Mouse (Mus musculus): Measurements from ENCODE around the gene Ube2o. TPM values are rescaled to one million over a fixed set of nuclear protein-coding genes. Genes with fewer than 3 reads are reported as not detected.
A peak's percentile ranks its signal among the peaks of the same experiment; 100 is the strongest.

The Ube2o gene
- polyA plus RNA-seq, 1 experiment from 2014 or later, result 15.2 TPM

- H3K4me3 ChIP-seq (ENCODE audit: low read depth, low read length), result no peak overlapping the region
- ATAC-seq (no peak), DNase-seq (no peak)
- no peaks in the 10 kb centered on the region for H3K27me3 ChIP-seq (ENCODE audit: insufficient read depth, low read length)
- TF ChIP-seq CTCF (IDR thresholded peaks at IDR 0.05; ENCODE audit: low read depth), result no peak
- no peak for TF ChIP-seq EP300 (IDR thresholded peaks at IDR 0.05; ENCODE audit: low read depth)
- H3K36me3 ChIP-seq (replicated peaks; ENCODE audit: insufficient read depth, low read length), result 0 out of 2 replicates have a peak, but pooled peaks cover 4% of the 10 kb centered on the region
- no peaks in the 10 kb centered on the region for H3K9me3 ChIP-seq (ENCODE audit: low read length)
- no peak overlapping the region for H3K27ac ChIP-seq (ENCODE audit: low read depth)
- H3K9ac ChIP-seq (replicated peaks), result no peak overlapping the region
- peak overlapping the region; percentile 95 for H3K4me2 ChIP-seq (ENCODE audit: low read depth, low read length)
- H3K4me1 ChIP-seq (ENCODE audit: insufficient read depth), result peaks cover 16% of the 10 kb centered on the region
- 66% methylated on average over 6 of the region's 6 CpGs for WGBS (ENCODE audit: insufficient replicate concordance)
Measured at GRCm38 (mm10) chr11:116491338-116491737, 89.9 kb downstream of the Ube2o start.

DNA sequence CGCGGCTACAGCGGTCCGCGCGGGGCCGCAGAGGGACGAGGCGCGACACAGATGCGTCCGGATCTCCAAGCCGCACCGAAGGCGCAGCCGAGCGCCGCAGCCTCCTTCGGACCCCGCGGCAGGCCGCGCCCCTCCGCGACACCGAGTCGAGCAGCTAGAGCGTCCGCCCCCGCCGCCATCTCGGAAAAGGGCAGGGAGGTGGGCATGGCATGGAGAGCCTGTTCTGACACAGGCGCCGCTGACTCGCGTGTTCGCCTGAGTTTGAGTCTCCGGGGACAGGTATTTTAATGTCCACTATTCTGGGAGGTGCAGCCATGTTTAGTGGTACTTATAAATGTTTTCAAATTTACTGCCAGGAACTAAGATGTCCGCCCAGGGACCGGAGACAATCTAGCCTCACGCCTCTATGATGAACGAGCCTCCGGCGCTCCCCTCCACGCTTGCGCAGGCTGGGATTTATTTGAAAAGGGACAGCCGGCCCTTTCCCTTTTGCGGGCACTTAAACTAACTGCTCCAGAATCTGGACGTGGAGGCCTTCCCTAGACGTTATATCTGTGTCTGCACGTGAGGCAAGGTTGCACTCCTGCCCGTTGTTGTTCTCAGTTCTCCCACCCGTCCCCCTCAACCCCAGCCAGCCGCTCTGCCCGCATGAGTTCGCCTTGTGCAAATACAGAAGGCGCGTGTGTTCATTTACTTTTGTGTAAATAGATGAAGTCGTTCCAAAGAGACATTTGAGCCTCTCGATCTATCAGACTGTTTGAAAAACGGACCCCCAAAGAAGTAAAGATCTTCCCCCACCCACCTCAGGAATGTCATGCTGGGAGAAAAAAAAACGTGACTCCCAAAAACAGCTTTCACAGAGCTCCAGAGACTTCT is 90.8 kb downstream of the Ube2o start:
- Histone ChIP-seq H3K9me3 (ENCODE audit: low read length) (no peaks in the 10 kb centered on the region), H3K4me3 (ENCODE audit: low read depth, low read length) (peak overlapping the region; percentile 83), H3K4me2 (ENCODE audit: low read depth, low read length) (peak overlapping the region; percentile 95), H3K36me3 (replicated peaks; ENCODE audit: insufficient read depth, low read length) (peaks cover 10% of the 10 kb centered on the region), H3K27ac (ENCODE audit: low read depth) (peak overlapping the region; percentile 88), H3K27me3 (ENCODE audit: insufficient read depth, low read length) (no peaks in the 10 kb centered on the region), H3K9ac (replicated peaks) (peak overlapping the region; percentile 86), H3K4me1 (ENCODE audit: insufficient read depth) (peaks cover 16% of the 10 kb centered on the region)
- TF ChIP-seq CTCF (IDR thresholded peaks at IDR 0.05; ENCODE audit: low read depth), result 0 out of 2 replicates have a peak, but pooled peaks have one; percentile 1
- TF ChIP-seq EP300 (IDR thresholded peaks at IDR 0.05; ENCODE audit: low read depth), result peak; percentile 60; the same call in 1 of the 2 replicates
- DNase-seq, result peak; percentile 92
- WGBS (ENCODE audit: insufficient replicate concordance), result under 1% methylated on average over 43 of the region's 62 CpGs
- peak; percentile 92 for ATAC-seq

GRCm38 (mm10) chr11:116489771-116490231 is 91.4 kb downstream of the Ube2o start:
- no peaks in the 10 kb centered on the region for H3K27me3 ChIP-seq (ENCODE audit: insufficient read depth, low read length)
- TF ChIP-seq CTCF (IDR thresholded peaks at IDR 0.05; ENCODE audit: low read depth), result no peak
- no peak for TF ChIP-seq EP300 (IDR thresholded peaks at IDR 0.05; ENCODE audit: low read depth)
- peak overlapping the region; percentile 83 for H3K4me3 ChIP-seq (ENCODE audit: low read depth, low read length)
- ATAC-seq (peak; percentile 44), DNase-seq (peak; percentile 59)
- no peaks in the 10 kb centered on the region for H3K9me3 ChIP-seq (ENCODE audit: low read length)
- 5% methylated on average over 35 of the region's 39 CpGs for WGBS (ENCODE audit: insufficient replicate concordance)
- peak overlapping the region; percentile 88 for H3K27ac ChIP-seq (ENCODE audit: low read depth)
- peaks cover 16% of the 10 kb centered on the region for H3K36me3 ChIP-seq (replicated peaks; ENCODE audit: insufficient read depth, low read length)
- peak overlapping the region; percentile 95 for H3K4me2 ChIP-seq (ENCODE audit: low read depth, low read length)
- H3K9ac ChIP-seq (replicated peaks), result peak overlapping the region; percentile 86
- peaks cover 16% of the 10 kb centered on the region for H3K4me1 ChIP-seq (ENCODE audit: insufficient read depth)

DNA sequence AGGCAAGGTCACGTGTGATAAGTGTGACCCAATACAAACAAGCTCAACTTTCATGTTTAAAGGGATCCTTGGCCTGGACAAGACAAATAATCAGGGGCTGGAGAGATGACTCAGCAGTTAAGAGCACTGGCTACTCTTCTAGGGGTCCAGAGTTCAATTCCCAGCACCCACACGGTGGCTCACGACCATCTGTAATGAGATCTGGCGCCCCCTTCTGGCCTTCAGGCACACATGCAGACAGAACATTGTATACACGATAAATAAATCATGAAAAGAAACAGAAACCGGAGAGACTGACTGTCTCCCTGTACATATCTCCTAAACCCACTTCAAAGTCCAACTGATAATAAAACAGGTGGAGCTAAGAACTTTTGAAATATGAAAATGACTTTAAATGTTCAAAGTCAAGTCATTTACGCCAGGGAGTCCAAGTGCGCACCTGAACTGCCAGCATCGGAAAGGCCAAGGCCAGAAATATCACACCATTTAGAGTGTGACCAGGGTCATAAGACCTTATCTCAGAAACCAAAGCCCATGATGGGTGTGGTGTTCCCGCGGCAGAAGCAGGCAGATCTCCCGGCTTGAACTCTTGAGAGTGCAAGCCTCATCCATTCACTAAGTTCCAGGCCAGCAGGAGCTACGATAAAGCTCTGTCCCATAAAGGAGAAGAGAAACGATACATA is 92.4 kb downstream of the Ube2o start:
- peak overlapping the region; percentile 86; the same call in 1 of the 2 replicates for H3K9ac ChIP-seq (replicated peaks)
- 67% methylated on average over 14 of the region's 14 CpGs for WGBS (ENCODE audit: insufficient replicate concordance)
- peak; percentile 64 for TF ChIP-seq CTCF (IDR thresholded peaks at IDR 0.05; ENCODE audit: low read depth)
- no peak for TF ChIP-seq EP300 (IDR thresholded peaks at IDR 0.05; ENCODE audit: low read depth)
- peak overlapping the region; percentile 83 for H3K4me3 ChIP-seq (ENCODE audit: low read depth, low read length)
- peak overlapping the region; percentile 88; the same call in 1 of the 2 replicates for H3K27ac ChIP-seq (ENCODE audit: low read depth)
- no peaks in the 10 kb centered on the region for H3K27me3 ChIP-seq (ENCODE audit: insufficient read depth, low read length)
- DNase-seq, result no peak
- ATAC-seq, result no peak
- H3K4me2 ChIP-seq (ENCODE audit: low read depth, low read length), result peak overlapping the region; percentile 95
- no peaks in the 10 kb centered on the region for H3K9me3 ChIP-seq (ENCODE audit: low read length)
- peaks cover 16% of the 10 kb centered on the region for H3K36me3 ChIP-seq (replicated peaks; ENCODE audit: insufficient read depth, low read length)
- peaks cover 16% of the 10 kb centered on the region for H3K4me1 ChIP-seq (ENCODE audit: insufficient read depth)

DNA sequence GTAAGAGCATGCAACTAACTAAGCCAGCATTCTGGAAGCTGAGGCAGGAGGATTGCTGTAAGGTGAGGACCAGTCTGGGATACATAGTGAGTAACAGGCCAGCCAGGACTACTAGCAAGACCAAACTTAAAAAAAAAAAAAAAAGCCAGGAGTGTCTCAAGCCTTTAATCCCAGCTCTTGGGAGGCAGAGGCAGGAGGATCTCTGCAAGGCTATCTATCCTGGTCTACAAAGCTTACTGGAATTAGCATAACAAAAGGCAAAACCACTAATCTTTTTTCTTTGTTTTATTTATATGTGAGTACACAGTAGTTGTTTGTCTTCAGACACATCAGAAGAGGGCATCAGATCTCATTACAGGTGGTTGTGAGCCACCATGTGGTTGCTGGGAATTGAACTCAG is 93.0 kb downstream of the Ube2o start:
- no peaks in the 10 kb centered on the region for H3K9me3 ChIP-seq (ENCODE audit: low read length)
- no peak overlapping the region for H3K27ac ChIP-seq (ENCODE audit: low read depth)
- peaks cover 20% of the 10 kb centered on the region for H3K36me3 ChIP-seq (replicated peaks; ENCODE audit: insufficient read depth, low read length)
- TF ChIP-seq CTCF (IDR thresholded peaks at IDR 0.05; ENCODE audit: low read depth), result no peak
- no peak for TF ChIP-seq EP300 (IDR thresholded peaks at IDR 0.05; ENCODE audit: low read depth)
- ATAC-seq (no peak), DNase-seq (no peak)
- no peaks in the 10 kb centered on the region for H3K27me3 ChIP-seq (ENCODE audit: insufficient read depth, low read length)
- H3K4me1 ChIP-seq (ENCODE audit: insufficient read depth), result peaks cover 16% of the 10 kb centered on the region
- H3K4me3 ChIP-seq (ENCODE audit: low read depth, low read length), result no peak overlapping the region
- no peak overlapping the region for H3K9ac ChIP-seq (replicated peaks)
- no peak overlapping the region for H3K4me2 ChIP-seq (ENCODE audit: low read depth, low read length)

Other genes with a start within 250 kb of the Ube2o start
- 0.07 and 0.14 TPM in 2 replicates for gene Foxj1, start 246.0 kb downstream of the Ube2o start, polyA plus RNA-seq (2015; fragmentation: Nextera tagmentation; extraction: Ambion mirVana)
- 1.5 and 2.2 TPM in 2 replicates for gene Rnf157, start 168.4 kb downstream of the Ube2o start, polyA plus RNA-seq (2015; fragmentation: Nextera tagmentation; extraction: Ambion mirVana)
- 29.2 and 29.8 TPM in 2 replicates for gene Ubald2, start 147.4 kb downstream of the Ube2o start, polyA plus RNA-seq (2015; fragmentation: Nextera tagmentation; extraction: Ambion mirVana)
- 0.06 TPM in 1 of 2 replicates, not detected in the other for gene Qrich2, start 115.2 kb downstream of the Ube2o start, polyA plus RNA-seq (2015; fragmentation: Nextera tagmentation; extraction: Ambion mirVana)
- 64.4 and 67.4 TPM in 2 replicates for gene Prpsap1, start 87.2 kb downstream of the Ube2o start, polyA plus RNA-seq (2015; fragmentation: Nextera tagmentation; extraction: Ambion mirVana)
- 15.5 and 17.4 TPM in 2 replicates for gene Sphk1, start 50.5 kb downstream of the Ube2o start, polyA plus RNA-seq (2015; fragmentation: Nextera tagmentation; extraction: Ambion mirVana)
- not detected in 2 replicates for gene Aanat, start 5.0 kb upstream of the Ube2o start, polyA plus RNA-seq (2015; fragmentation: Nextera tagmentation; extraction: Ambion mirVana)
- 4.9 and 6.2 TPM in 2 replicates for gene Rhbdf2, start 45.6 kb upstream of the Ube2o start, polyA plus RNA-seq (2015; fragmentation: Nextera tagmentation; extraction: Ambion mirVana)
- 0.32 TPM in 1 of 2 replicates, not detected in the other for gene Prcd, start 72.1 kb upstream of the Ube2o start, polyA plus RNA-seq (2015; fragmentation: Nextera tagmentation; extraction: Ambion mirVana)
- 3.6 and 3.7 TPM in 2 replicates for gene Cygb, start 72.9 kb upstream of the Ube2o start, polyA plus RNA-seq (2015; fragmentation: Nextera tagmentation; extraction: Ambion mirVana)
- gene St6galnac1, start 194.1 kb upstream of the Ube2o start, polyA plus RNA-seq (2015; fragmentation: Nextera tagmentation; extraction: Ambion mirVana), result not detected in 2 replicates
- 1.4 and 4.0 TPM in 2 replicates for gene Mxra7, start 246.6 kb upstream of the Ube2o start, polyA plus RNA-seq (2015; fragmentation: Nextera tagmentation; extraction: Ambion mirVana)